Mouse (Mus musculus) E14TG2a.4 (cell line): ENCODE measurements around the gene Axin1.
A peak's percentile ranks its signal among the peaks of the same experiment; 100 is the strongest.

Experiments
- H3K27me3 ChIP-seq: 2 replicates; pipeline ENCODE4 v1.6.1; 2014; ENCODE audit warnings: low read length, control low read depth; ENCODE audit not compliant: insufficient read depth
- H3K36me3 ChIP-seq: 2 replicates; pipeline ENCODE4 v1.6.1; 2014; ENCODE audit warnings: low read length, control low read depth; ENCODE audit not compliant: insufficient read depth
- H3K4me1 ChIP-seq: replicated peaks from 2 replicates; pipeline ENCODE4 v1.6.1; 2014; ENCODE audit warnings: low read depth, low read length, control low read depth
- H3K4me3 ChIP-seq: replicated peaks from 2 replicates; pipeline ENCODE4 v1.5.1; 2014; ENCODE audit warnings: mild to moderate bottlenecking, low read length
- H3K9me3 ChIP-seq: 2 replicates; pipeline ENCODE4 v1.6.1; 2014; ENCODE audit warnings: low read length, control low read depth
- CTCF ChIP-seq: conservative IDR thresholded peaks from 2 replicates; pipeline ENCODE4 v1.5.1; 2014; ENCODE audit warnings: low read length
- NANOG ChIP-seq: IDR thresholded peaks from 2 replicates; pipeline ENCODE4 v1.6.1; 2014; ENCODE audit warnings: borderline replicate concordance, low read length, mixed read lengths
- POU5F1 ChIP-seq: IDR thresholded peaks from 2 replicates; pipeline ENCODE4 v1.6.1; 2014; ENCODE audit warnings: low read length, borderline replicate concordance

The Axin1 gene

DNA sequence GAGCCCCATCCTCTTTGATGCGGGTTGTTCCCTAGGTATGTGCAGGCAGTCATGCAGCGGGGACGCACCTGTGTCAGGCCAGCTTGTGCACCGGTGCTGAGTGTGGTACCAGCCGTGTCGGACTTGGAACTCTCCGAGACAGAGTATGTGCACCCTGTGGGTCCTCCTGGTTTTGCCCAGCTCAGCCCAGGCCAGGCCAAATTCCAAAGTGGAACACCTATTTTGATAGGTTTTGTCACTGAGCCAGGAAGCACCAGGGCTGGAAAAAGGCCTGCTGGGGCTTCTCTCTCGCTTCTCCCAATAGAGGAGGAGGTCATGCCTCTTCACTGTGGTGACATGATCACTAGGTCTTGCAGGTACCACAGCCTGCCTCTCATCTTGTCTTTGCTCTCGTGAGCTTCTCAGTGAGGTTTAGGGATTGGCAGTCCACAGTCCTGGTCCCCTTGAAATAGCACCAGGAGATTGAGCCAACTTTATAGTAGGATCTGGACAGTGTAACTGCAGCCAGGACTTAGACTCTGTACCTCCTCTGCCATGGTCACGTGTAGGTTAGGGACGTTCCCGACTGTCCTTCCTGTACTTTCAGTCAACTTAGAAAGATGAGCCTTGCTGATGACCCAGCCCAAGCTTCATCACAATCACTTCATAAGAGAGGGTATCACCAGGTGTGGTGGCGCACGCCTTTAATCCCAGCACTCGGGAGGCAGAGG, 54.1 kb downstream of the Axin1 start:
- H3K4me1 ChIP-seq, result peaks cover 17% of the 10 kb centered on the region
- H3K27me3 ChIP-seq, result no peaks in the 10 kb centered on the region
- peaks cover 97% of the 10 kb centered on the region for H3K36me3 ChIP-seq
- H3K9me3 ChIP-seq, result no peaks in the 10 kb centered on the region
- TF ChIP-seq POU5F1 (no peak), NANOG (no peak), CTCF (no peak)
- H3K4me3 ChIP-seq, result no peak overlapping the region

DNA sequence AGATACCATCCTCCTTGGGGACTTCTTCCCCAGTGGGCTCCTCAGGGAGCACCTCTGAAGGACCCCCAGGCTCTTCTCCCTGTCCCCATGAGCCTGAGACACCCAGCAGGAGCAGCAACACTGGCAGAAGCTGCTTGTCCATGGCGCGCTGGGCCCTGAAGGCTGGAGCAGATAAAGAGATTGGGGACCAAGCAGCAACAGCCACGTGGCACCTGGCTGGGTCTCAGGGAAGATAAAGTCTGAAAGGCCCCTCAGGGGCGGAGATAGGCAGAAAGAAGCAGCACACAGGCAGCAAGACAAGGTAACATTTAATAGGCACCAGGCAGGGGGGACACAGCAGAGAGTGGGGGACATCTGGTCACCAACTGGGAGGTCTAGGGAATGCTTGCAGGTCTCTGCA, 60.4 kb downstream of the Axin1 start, which contains the start of gene Pdia2:
Pdia2 (minus strand) TSS at position 196 of the 400 bp plus-strand sequence.
- Histone ChIP-seq H3K9me3 (no peaks in the 10 kb centered on the region), H3K36me3 (peaks cover 56% of the 10 kb centered on the region), H3K4me3 (no peak within 1 kb of the TSS), H3K27me3 (peaks cover 50% of the 10 kb centered on the region), H3K4me1 (peaks cover 49% of the 10 kb centered on the region)
- TF ChIP-seq CTCF, result no peak
- TF ChIP-seq NANOG, result no peak
- no peak for TF ChIP-seq POU5F1

DNA sequence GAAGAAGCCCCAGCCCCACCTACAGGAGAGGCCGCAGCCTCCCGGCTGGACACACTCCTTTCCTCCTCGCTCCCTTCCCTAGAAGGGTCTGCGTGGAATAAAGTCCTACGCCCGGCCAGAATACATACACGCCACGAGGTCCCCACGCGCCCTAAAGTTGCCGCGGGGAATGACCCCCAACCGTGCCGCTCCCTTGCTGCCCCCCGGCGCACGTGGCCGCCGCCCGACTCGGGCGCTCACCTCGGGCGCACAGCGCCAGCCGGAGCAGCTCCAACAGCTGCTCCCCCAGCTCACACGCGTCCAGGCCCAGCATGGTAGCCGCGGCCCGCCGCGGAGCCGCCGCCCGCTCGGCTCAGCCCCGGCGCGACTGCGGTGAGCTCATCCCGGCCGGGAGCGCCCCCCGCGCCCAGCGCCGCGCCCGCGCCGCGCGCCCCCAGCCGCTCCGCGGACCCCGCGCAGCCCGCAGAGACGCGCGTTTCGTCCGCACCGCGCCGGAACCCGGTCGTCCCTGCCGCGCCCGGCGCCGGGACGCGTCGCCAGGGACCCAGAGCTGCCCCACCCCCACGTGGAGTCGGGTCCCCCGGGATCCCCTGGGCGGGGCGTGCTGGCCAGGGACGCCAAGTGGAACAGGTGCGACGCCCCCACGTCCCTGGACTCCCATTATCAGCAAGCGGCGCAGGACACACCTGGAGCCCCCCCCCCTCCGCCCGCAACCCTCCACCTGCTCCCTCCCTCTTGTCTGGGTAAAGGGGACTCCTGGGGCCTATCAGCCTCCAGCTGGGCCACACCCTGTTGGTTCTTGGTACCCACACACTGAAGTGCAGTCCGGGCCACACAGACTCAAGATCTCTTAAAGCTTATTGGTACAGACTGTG, 62.6 kb downstream of the Axin1 start:
- TF ChIP-seq CTCF (no peak), POU5F1 (no peak), NANOG (no peak)
- peak overlapping the region; percentile 84 for H3K4me3 ChIP-seq
- H3K36me3 ChIP-seq, result peaks cover 35% of the 10 kb centered on the region
- H3K4me1 ChIP-seq, result peaks cover 58% of the 10 kb centered on the region
- peaks cover 67% of the 10 kb centered on the region for H3K27me3 ChIP-seq
- H3K9me3 ChIP-seq, result no peaks in the 10 kb centered on the region

DNA sequence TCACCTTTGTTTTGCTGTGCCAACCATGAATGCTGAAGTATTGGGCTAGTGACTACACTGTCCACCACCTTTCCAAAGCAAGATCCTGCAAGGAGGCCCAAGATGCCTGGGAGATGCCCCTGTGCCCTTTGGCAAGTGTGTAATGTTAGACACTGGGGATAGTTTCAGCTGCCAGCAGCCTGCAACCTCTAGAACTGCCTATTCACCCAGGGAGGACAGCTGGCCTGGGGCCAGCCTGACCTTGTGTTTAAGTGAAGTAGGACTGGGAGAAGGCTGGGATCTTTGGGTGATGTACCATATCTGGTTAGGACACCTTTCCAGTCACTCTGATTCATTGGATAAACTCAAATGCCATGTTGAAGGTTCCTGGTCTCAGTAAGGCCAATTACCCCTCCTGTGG, 63.5 kb downstream of the Axin1 start:
- no peak for TF ChIP-seq CTCF
- no peak for TF ChIP-seq POU5F1
- no peak for TF ChIP-seq NANOG
- Histone ChIP-seq H3K9me3 (no peaks in the 10 kb centered on the region), H3K27me3 (peaks cover 73% of the 10 kb centered on the region), H3K36me3 (peaks cover 26% of the 10 kb centered on the region), H3K4me1 (peaks cover 65% of the 10 kb centered on the region), H3K4me3 (peak overlapping the region; percentile 76; the same call in 1 of the 2 replicates)

DNA sequence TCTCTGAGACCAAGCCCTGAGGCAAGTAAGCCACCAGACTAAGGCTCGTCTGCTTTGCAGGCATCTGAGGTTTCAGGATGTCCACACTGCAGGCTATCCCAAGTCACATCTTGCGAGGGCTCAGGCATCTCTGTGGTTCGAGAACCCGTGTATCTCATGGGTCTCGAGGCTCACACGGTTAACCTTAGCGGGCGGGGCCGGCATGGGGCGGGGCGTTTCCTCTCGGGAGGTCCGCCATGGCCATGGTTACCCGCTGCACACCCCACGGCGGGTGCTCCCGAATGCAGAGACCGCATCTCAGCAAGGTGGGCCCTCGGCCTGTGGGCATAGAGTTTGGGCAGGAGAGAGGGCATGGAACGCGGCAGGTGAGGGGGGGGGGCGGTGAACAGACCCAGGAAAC, 64.2 kb downstream of the Axin1 start, which contains the start of gene Rgs11:
Rgs11 (plus strand) TSS at position 215 of the 400 bp plus-strand sequence.
- TF ChIP-seq CTCF, result no peak
- no peak for TF ChIP-seq NANOG
- no peak for TF ChIP-seq POU5F1
- Histone ChIP-seq H3K4me3 (peak within 1 kb of the TSS; percentile 76), H3K36me3 (peaks cover 18% of the 10 kb centered on the region), H3K9me3 (no peaks in the 10 kb centered on the region), H3K4me1 (peaks cover 73% of the 10 kb centered on the region), H3K27me3 (peaks cover 81% of the 10 kb centered on the region)

DNA sequence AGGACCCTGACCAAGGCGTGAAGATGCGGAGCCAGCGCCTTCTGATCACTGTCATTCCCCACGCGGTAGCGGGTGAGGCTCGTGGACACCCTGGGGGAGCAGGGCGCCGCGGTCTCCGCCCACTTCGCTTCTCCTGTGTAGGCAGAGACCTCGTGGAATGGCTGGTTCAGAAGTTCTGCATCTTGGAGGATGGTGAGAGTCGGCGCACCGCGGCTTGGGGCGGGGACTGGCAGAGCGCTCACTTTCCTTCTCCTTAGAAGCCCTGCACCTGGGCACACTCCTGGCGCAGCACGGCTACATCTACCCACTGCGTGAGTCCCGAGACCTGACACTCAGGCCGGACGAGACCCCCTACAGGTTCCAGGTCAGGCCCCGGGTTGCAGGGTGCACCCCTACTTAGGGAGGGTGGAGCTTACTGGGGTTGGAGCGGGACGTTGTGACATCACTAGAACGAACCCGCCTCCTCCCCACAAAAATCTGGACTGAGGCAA, 64.9 kb downstream of the Axin1 start:
- Histone ChIP-seq H3K36me3 (peaks cover 13% of the 10 kb centered on the region), H3K27me3 (peaks cover 87% of the 10 kb centered on the region), H3K9me3 (no peaks in the 10 kb centered on the region), H3K4me1 (peaks cover 79% of the 10 kb centered on the region), H3K4me3 (peak overlapping the region; percentile 76)
- TF ChIP-seq POU5F1, result no peak
- TF ChIP-seq CTCF, result no peak
- no peak for TF ChIP-seq NANOG

DNA sequence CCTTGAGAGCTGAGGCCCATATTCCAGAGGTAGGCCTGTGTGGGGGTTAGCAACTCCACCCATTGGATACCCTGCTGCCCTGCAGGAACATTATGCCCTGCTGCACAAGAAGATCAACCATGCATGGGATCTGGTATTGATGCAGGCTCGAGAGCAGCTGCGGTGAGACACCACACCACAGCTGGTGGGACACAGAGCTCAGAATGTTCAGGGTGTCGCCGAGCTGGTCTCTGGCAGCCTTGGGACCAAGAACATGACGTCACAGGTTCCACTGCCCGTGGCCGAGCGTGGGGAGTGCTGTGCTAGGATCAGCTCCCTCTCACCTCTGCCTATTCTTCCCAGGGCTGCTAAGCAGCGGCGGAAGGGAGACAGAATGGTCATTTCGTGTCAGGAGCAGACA, 66.3 kb downstream of the Axin1 start:
- TF ChIP-seq CTCF (no peak), POU5F1 (no peak), NANOG (no peak)
- Histone ChIP-seq H3K4me3 (0 out of 2 replicates have a peak overlapping the region, but pooled peaks have one; percentile 32), H3K27me3 (peaks cover 77% of the 10 kb centered on the region), H3K36me3 (no peaks in the 10 kb centered on the region), H3K9me3 (no peaks in the 10 kb centered on the region), H3K4me1 (peaks cover 81% of the 10 kb centered on the region)

DNA sequence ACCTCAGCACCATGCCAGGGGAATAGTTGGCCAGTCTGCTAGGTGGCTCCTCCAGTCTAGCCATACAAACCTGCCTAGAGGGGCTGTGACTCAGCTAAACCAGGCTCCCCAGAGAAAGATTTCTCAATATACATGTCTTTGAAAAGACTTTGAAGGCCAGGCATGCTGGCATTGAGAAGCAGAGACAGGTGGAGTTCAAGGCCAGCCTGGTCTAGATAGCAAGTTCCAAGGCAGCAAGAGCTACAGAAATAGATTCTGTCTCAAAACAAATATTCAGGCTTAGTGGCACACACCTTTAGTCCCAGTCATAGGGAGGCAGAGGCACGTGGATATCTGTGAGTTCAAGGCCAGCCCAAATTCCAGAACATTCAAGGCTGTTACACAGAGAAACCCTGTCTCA, 67.9 kb downstream of the Axin1 start:
- no peak for TF ChIP-seq POU5F1
- no peak for TF ChIP-seq CTCF
- no peak for TF ChIP-seq NANOG
- Histone ChIP-seq H3K4me1 (peaks cover 71% of the 10 kb centered on the region), H3K4me3 (no peak overlapping the region), H3K9me3 (no peaks in the 10 kb centered on the region), H3K36me3 (peaks cover 7% of the 10 kb centered on the region; the same call in 1 of the 2 replicates), H3K27me3 (peaks cover 66% of the 10 kb centered on the region)
